Mouse (Mus musculus) erythroblast, embryonic 14.5 days (primary cell): ENCODE data around the gene Ltb.

Source experiments
- GATA1 ChIP-seq: IDR thresholded peaks from 2 replicates; pipeline ENCODE4 v1.6.1; 2012; ENCODE audit warnings: low read length, inconsistent platforms, mixed read lengths
- TAL1 ChIP-seq: IDR thresholded peaks from 3 replicates; pipeline ENCODE4 v1.6.1; 2012; ENCODE audit warnings: low read length, inconsistent platforms, mixed read lengths

DNA sequence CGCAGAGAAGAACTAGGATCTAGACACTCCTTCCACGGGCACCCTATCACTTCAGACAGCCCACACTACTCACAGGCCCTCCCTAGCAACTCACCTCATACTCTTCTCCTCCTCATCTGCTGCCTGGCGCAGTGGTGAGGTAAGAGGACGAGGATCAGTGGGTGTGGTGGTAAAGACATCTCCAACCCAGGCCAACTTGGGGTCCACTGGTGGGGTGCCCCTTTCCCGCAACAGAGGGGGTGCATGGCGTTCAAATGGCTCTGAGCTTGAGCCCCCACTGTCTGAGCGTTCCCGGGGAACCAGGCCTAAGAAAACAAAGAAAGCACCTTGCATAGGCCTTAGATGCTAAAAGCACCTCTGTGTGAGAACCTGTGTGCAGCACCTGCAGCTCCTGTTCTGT is 37.0 kb upstream of the Ltb start:
- no peak for TF ChIP-seq TAL1
- TF ChIP-seq GATA1: no peak
